Mouse (Mus musculus): ENCODE measurements at regions not wholly inside any gene's neighbourhood (a gene's known extent, or its start where the extent isn't known, plus 50 kb on each side); places are given as distances from the start of the nearest gene placed in this dataset.

DNA sequence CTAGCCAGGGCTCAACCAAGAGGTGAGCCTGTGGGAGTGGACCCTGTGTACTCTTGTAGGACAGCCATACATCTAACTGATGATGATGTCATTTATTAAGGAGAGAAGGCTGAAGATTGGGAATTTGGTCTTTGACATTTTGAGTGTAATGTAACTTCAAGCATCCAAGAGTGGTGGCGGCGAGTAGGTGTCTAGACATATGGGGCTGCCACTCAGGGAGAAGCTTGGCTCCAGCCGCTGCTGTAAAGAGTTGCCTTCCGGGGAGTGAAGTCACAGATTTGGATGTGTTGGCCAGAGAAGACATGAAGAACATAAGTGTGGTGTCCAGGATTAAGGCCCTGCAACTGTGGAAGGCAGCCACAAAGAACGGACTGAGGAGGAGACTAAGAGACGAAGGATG lies 436.3 kb upstream of the 3110018I06Rik start:
- no peak for TF ChIP-seq CTCF (IDR thresholded peaks at IDR 0.05; ENCODE audit: control insufficient read depth, insufficient read depth, insufficient replicate concordance, low read depth, low read length)
- TF ChIP-seq POLR2A (IDR thresholded peaks at IDR 0.05; ENCODE audit: control insufficient read depth, low read depth, low read length), result no peak

Measured in testis, adult 2 months (tissue).